Mouse (Mus musculus) intestine, postnatal 0 days (tissue): ENCODE measurements around the gene Alg5. TPM values are rescaled to one million over a fixed set of nuclear protein-coding genes. Genes with fewer than 3 reads are reported as not detected.

Source experiments
- ATAC-seq: fragments of 200-750 bp; cut with Nextera tagmentation; 2 replicates; pipeline ENCODE4 v1.8.0; 2017; ENCODE audit warnings: mild to moderate bottlenecking, moderate TSS enrichment, moderate library complexity
- H3K27ac ChIP-seq: fragments of 300-500 bp; sonication (generic); 2 replicates; pipeline ENCODE4 v1.5.1; 2014; ENCODE audit warnings: mild to moderate bottlenecking, low read depth, low read length, moderate library complexity
- H3K27me3 ChIP-seq: fragments of 300-500 bp; sonication (generic); replicated peaks from 2 replicates; pipeline ENCODE4 v1.6.1; 2014; ENCODE audit warnings: low read length, mixed read lengths; ENCODE audit not compliant: control insufficient read depth, insufficient read depth
- H3K36me3 ChIP-seq: fragments of 300-500 bp; sonication (generic); 2 replicates; pipeline ENCODE4 v1.6.1; 2014; ENCODE audit warnings: mild to moderate bottlenecking, moderate library complexity; ENCODE audit not compliant: control insufficient read depth, insufficient read depth
- H3K4me1 ChIP-seq: fragments of 300-500 bp; sonication (generic); replicated peaks from 2 replicates; pipeline ENCODE4 v1.6.1; 2014; ENCODE audit warnings: antibody characterized with exemption, low read length, mixed read lengths; ENCODE audit not compliant: control insufficient read depth, insufficient read depth
- H3K4me2 ChIP-seq: fragments of 300-500 bp; sonication (generic); replicated peaks from 2 replicates; pipeline ENCODE4 v1.6.1; 2014; ENCODE audit warnings: low read depth, mild to moderate bottlenecking, moderate library complexity
- H3K4me3 ChIP-seq: fragments of 300-500 bp; sonication (generic); 2 replicates; pipeline ENCODE4 v1.5.1; 2014; ENCODE audit warnings: low read depth, low read length
- H3K9ac ChIP-seq: fragments of 300-500 bp; sonication (generic); 2 replicates; pipeline ENCODE4 v1.6.1; 2014; ENCODE audit warnings: mild to moderate bottlenecking, low read depth, low read length
- H3K9me3 ChIP-seq: fragments of 300-500 bp; sonication (generic); 2 replicates; pipeline ENCODE4 v1.6.1; 2016; ENCODE audit warnings: mixed run types; ENCODE audit not compliant: control insufficient read depth
- CTCF ChIP-seq: sonication (generic); IDR thresholded peaks from 2 replicates; pipeline ENCODE4 v1.5.1; 2016; ENCODE audit warnings: low read depth, mild to moderate bottlenecking, control low read depth, antibody characterized with exemption, moderate library complexity
- WGBS: fragments of 180-500 bp; shearing (Covaris S2); extraction: QIAGEN DNeasy Blood & Tissue Kit; methylation state at CpG from one replicate; pipeline ENCODE4 v1.1.7; 2014; 5-methylcytosine and 5-hydroxymethylcytosine counted together
- polyA plus RNA-seq: library from polyadenylated mRNA; unstranded; fragments of >200 nt; fragmentation: Nextera tagmentation; extraction: Ambion mirVana; gene quantifications from 2 replicates; pipeline ENCODE4 v1.2.1, GENCODE M21; 2015

Gene Alg5
- polyA plus RNA-seq, 1 experiment from 2014 or later = 99.6 TPM

- Histone ChIP-seq H3K27ac (no peak overlapping the region), H3K36me3 (peaks cover 73% of the 10 kb centered on the region), H3K4me1 (no peaks in the 10 kb centered on the region)
These were observed 10.0 kb upstream of the Alg5 start for GRCm38 (mm10) chr3:54725344-54725743.

DNA sequence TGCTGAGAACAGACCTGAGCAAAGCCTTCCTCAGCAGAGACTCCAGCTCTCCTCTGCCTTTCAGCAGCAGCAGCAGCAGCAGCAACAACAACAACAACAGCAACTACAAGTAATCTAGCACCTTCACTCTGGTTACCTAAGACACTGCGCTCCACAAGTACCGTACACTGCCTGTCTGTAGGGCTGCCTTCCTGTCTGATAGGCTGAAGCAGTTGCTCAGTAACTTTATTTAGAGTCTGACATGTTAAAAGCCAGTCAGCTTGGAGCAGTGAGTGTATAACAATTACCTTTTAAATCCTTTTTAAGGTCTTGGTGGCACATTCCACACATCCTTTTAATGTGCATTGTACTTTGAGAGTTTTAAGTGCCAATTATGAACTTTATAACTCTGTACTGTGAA is 7.8 kb upstream of the Alg5 start:
- Histone ChIP-seq H3K4me2 (no peak overlapping the region), H3K9me3 (no peaks in the 10 kb centered on the region), H3K9ac (no peak overlapping the region), H3K27me3 (no peaks in the 10 kb centered on the region), H3K4me3 (no peak overlapping the region), H3K36me3 (peaks cover 62% of the 10 kb centered on the region), H3K27ac (no peak overlapping the region), H3K4me1 (no peaks in the 10 kb centered on the region)
- ATAC-seq = no peak
- WGBS = 96% methylated on average over 2 of the region's 2 CpGs
- TF ChIP-seq CTCF = no peak

More at GRCm38 (mm10) chr3:54725344-54725743, 10.0 kb upstream of the Alg5 start:
- no peaks in the 10 kb centered on the region for H3K27me3 ChIP-seq
- ATAC-seq = no peak
- no peak overlapping the region for H3K9ac ChIP-seq
- no peaks in the 10 kb centered on the region for H3K9me3 ChIP-seq
- no peak overlapping the region for H3K4me3 ChIP-seq
- TF ChIP-seq CTCF = no peak
- no peak overlapping the region for H3K4me2 ChIP-seq
- 64% methylated on average over 2 of the region's 2 CpGs for WGBS

DNA sequence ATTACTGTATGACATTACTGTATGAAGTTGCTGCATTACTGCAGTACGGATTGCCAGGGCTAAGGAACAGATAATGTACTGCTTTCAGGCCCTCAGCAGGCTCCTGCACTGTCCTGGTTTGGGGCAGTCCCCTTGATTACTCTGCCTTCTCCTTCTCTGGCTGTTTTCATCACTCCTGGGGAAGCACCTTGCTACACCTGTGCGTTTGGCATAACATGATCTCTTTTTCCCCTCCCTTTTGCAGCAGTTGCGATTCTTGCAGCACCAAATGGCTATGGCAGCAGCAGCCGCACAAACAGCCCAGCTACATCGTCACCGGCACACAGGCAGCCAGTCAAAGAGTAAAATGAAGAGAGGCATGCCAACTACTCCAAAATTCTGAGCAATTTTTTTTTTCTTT is 7.2 kb upstream of the Alg5 start:
- no peak overlapping the region for H3K9ac ChIP-seq
- WGBS = 85% methylated on average over 6 of the region's 6 CpGs
- H3K36me3 ChIP-seq = peaks cover 57% of the 10 kb centered on the region
- H3K4me2 ChIP-seq = no peak overlapping the region
- no peak overlapping the region for H3K4me3 ChIP-seq
- no peaks in the 10 kb centered on the region for H3K27me3 ChIP-seq
- H3K9me3 ChIP-seq = no peaks in the 10 kb centered on the region
- no peak for TF ChIP-seq CTCF
- H3K27ac ChIP-seq = no peak overlapping the region
- no peak for ATAC-seq
- no peaks in the 10 kb centered on the region for H3K4me1 ChIP-seq

- WGBS = 70% methylated on average over 8 of the region's 8 CpGs
- Histone ChIP-seq H3K36me3 (peaks cover 45% of the 10 kb centered on the region), H3K4me3 (no peak overlapping the region), H3K9me3 (no peaks in the 10 kb centered on the region), H3K9ac (no peak overlapping the region), H3K27me3 (no peaks in the 10 kb centered on the region), H3K27ac (no peak overlapping the region), H3K4me1 (no peaks in the 10 kb centered on the region), H3K4me2 (no peak overlapping the region)
- TF ChIP-seq CTCF = no peak
- ATAC-seq = no peak
These were observed 3.7 kb upstream of the Alg5 start for GRCm38 (mm10) chr3:54731626-54732150.

DNA sequence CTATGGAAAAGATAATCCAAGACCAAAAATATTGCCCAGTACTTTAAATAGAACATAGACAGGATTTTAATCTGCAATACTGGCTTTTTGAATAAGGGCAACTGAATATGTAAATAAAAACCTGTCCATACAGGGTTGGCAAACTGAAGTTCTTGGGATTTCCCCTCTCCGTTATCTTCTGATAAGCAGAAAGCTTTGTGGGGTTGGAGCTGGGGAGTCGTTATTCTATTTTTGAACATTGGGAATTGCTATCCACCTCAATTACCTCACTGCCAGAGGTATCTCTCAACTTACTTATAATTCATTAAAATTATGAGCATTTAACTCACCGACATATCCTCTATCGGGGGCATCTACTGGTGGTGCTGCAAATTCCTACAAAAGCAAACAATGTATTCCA is 3.0 kb upstream of the Alg5 start:
- Histone ChIP-seq H3K27ac (no peak overlapping the region), H3K4me2 (no peak overlapping the region), H3K27me3 (no peaks in the 10 kb centered on the region), H3K36me3 (peaks cover 38% of the 10 kb centered on the region), H3K4me1 (no peaks in the 10 kb centered on the region), H3K9ac (no peak overlapping the region), H3K9me3 (no peaks in the 10 kb centered on the region), H3K4me3 (no peak overlapping the region)
- no peak for TF ChIP-seq CTCF
- WGBS = 79% methylated on average over 4 of the region's 4 CpGs
- no peak for ATAC-seq

DNA sequence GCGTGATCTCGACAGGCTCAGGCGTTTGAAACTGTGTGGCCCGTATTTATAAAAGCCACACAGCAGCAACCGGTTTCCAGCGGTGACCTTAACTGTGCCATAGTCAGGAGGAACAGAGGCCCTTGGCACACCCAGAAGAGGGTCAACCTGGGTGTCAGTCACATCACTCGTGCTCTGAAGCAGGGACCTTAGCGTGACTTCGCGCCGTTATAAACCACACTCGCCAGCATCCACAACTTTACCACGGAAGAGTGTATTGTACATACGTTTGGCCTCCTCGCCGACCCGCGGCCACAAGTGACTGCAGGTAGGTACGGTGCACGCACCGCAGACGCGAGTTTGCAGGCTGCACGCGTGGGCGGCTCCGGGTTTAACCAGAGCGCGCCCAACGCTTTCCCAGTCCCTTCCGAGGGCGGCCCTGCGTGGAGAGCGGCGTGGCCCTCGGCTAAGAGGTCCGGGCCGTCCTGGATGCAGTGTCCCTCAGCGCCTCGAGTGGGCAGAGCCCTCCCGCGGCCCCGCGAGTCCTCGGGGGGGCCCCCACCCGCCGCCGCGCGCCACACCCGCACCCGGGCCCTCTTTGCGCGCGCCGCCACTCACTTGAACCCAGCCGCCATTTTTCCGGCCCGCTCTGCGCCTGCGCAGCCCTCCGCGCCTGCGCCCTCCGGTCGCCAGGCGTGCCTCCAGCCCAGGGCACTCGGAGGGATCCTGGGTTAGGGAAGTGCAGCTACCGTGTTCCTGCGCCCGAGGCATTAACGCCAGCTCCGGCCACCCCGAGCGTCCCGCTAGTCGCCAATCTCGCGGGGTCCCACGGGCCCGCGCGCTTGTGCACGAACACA is 710 bp upstream of the Alg5 start:
- no peaks in the 10 kb centered on the region for H3K27me3 ChIP-seq
- peak overlapping the region; percentile 98 for H3K27ac ChIP-seq
- no peaks in the 10 kb centered on the region for H3K4me1 ChIP-seq
- peaks cover 28% of the 10 kb centered on the region for H3K36me3 ChIP-seq
- H3K4me2 ChIP-seq = peak overlapping the region; percentile 91
- under 1% methylated on average over 80 of the region's 84 CpGs for WGBS
- peak overlapping the region; percentile 88 for H3K9ac ChIP-seq
- ATAC-seq = peak; percentile 94
- H3K9me3 ChIP-seq = no peaks in the 10 kb centered on the region
- peak overlapping the region; percentile 97 for H3K4me3 ChIP-seq
- TF ChIP-seq CTCF = no peak
